Mouse (Mus musculus): ENCODE measurements around the gene Spata6.

DNA sequence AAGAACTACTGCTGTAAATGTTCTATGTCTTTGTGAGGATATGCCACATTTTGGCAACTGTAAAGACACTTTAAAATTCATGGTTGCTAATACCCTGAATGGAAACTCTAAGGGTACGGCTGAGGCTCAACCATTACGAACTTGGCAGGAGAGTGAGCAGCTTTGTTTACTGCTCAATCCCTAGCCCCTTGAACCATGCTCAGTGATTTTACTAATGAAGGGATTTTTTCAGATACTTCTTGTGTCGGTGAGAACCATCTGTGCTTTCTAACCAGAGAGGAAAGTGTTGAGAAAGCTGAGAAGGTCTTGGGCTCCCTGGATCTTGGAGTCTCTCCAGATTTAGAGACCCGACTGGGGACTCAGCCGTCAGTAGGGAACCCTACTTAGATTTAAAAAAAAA lies 35.9 kb upstream of the Spata6 start:
- no peak for TF ChIP-seq POLR2A (IDR thresholded peaks at IDR 0.05; ENCODE audit: low read depth, low read length)
- TF ChIP-seq CTCF (IDR thresholded peaks at IDR 0.05; ENCODE audit: extremely low read depth, insufficient read length, insufficient replicate concordance, low read depth, low read length), result no peak
